Comparison of ENCODE assay signal across 12 mouse cellular contexts in the genomic region with DNA sequence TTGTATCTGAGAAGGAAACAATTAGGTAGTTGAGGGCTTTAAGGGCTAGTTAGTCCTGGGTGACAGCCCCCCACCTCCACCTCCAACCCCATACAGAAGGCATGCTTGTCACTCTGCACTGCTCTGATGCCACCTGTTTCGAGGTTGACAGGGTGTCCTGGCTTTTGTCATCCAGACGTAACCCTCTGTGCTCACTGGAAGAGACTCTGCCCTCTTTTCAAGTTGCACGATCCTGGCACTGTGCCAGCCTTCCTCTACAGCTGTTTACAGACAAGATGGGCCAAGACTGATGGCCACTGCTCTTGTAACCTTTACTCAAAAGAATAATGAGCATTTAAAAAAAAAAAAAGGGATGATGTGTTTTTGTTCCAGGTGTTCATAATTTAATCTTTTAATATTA. TPM values are rescaled to one million over a fixed set of nuclear protein-coding genes. Genes with fewer than 3 reads are reported as not detected.
DNase-seq lines count a peak whose midpoint lies in the region; ATAC-seq and TF ChIP-seq lines count a peak whose summit lies in the region.
"Had no signal": no experiment of that assay in that cellular context is flagged by ENCODE, and none has a peak within 500 bp of the region (broad histone marks: within the 10 kb centered on the region; RNA-seq: fewer than 3 reads in every experiment).

No protein-coding gene starts in this region.

- H3K9ac ChIP-seq in embryonic facial prominence, embryonic 14.5 days (ENCODE audit: low read depth, low read length): no peak overlapping the region
- H3K9ac ChIP-seq in lung, embryonic 14.5 days: no peak overlapping the region
- H3K9ac ChIP-seq: embryonic facial prominence, embryonic 13.5 days; hindbrain, embryonic 15.5 days; lung, embryonic 15.5 days had no signal

- H3K27me3 ChIP-seq in embryonic facial prominence, embryonic 14.5 days (replicated peaks; ENCODE audit: control insufficient read depth, insufficient read depth, low read length): peaks cover 12% of the 10 kb centered on the region; the same call in 1 of the 2 replicates
- H3K27me3 ChIP-seq in embryonic facial prominence, embryonic 10.5 days (replicated peaks; ENCODE audit: low read depth, poor library complexity, severe bottlenecking): peaks cover 30% of the 10 kb centered on the region
- peaks cover 7% of the 10 kb centered on the region; the same call in 1 of the 2 replicates for H3K27me3 ChIP-seq in lung, embryonic 14.5 days (ENCODE audit: insufficient read depth, low read length)
- H3K27me3 ChIP-seq in thymus, adult 2 months (ENCODE audit: control insufficient read depth, insufficient read depth, low read length): no peaks in the 10 kb centered on the region

- WGBS in embryonic facial prominence, embryonic 14.5 days: 38% methylated on average over 3 of the region's 3 CpGs
- WGBS in embryonic facial prominence, embryonic 10.5 days: 81% methylated on average over 3 of the region's 3 CpGs
- WGBS in lung, embryonic 14.5 days: 30% methylated on average over 3 of the region's 3 CpGs
- WGBS in lung, adult 2 months: 14% methylated on average over 3 of the region's 3 CpGs
- WGBS in thymus, adult 2 months: 15% methylated on average over 3 of the region's 3 CpGs

- peak; percentile 68 for DNase-seq in embryonic facial prominence, embryonic 14.5 days (ENCODE audit: low spot score)
- DNase-seq in embryonic facial prominence, embryonic 10.5 days (ENCODE audit: low spot score): no peak
- DNase-seq in lung, embryonic 14.5 days: peak; percentile 73
- no peak for DNase-seq in lung, adult 2 months
- peak; percentile 63 for DNase-seq in heart, postnatal 4 days
- DNase-seq in thymus, adult 2 months: peak; percentile 48
- no peak for DNase-seq in left cerebral cortex, adult 8-10 months (ENCODE audit: low spot score in 2 of 2)
- no peak for DNase-seq in embryo, embryonic 11 days
- DNase-seq: B cell, adult 2 months had no signal

- H3K4me2 ChIP-seq in embryonic facial prominence, embryonic 14.5 days (ENCODE audit: low read depth, low read length): no peak overlapping the region
- no peak overlapping the region for H3K4me2 ChIP-seq in lung, embryonic 14.5 days
- H3K4me2 ChIP-seq: embryonic facial prominence, embryonic 13.5 days; hindbrain, embryonic 15.5 days; lung, embryonic 15.5 days had no signal

- H3K27ac ChIP-seq in embryonic facial prominence, embryonic 14.5 days (replicated peaks; ENCODE audit: low read depth, low read length): no peak overlapping the region
- H3K27ac ChIP-seq in embryonic facial prominence, embryonic 10.5 days (replicated peaks): no peak overlapping the region
- no peak overlapping the region for H3K27ac ChIP-seq in lung, embryonic 14.5 days (ENCODE audit: low read depth)
- no peak overlapping the region for H3K27ac ChIP-seq in thymus, adult 2 months (ENCODE audit: control insufficient read depth, insufficient read depth, low read length)
- H3K27ac ChIP-seq: embryonic facial prominence, embryonic 13.5 days; hindbrain, embryonic 15.5 days; lung, embryonic 15.5 days had no signal

- no peak for TF ChIP-seq CTCF in lung, embryonic 14.5 days (IDR thresholded peaks at IDR 0.05; ENCODE audit: low read depth)
- no peak for TF ChIP-seq CTCF in lung, adult 2 months (IDR thresholded peaks at IDR 0.05; ENCODE audit: insufficient read depth, low read length)
- TF ChIP-seq CTCF in thymus, adult 2 months (IDR thresholded peaks at IDR 0.05; ENCODE audit: borderline replicate concordance, control insufficient read depth, extremely low read depth, insufficient read depth, low read length, poor library complexity): no peak

- H3K4me1 ChIP-seq in embryonic facial prominence, embryonic 14.5 days (ENCODE audit: control insufficient read depth, insufficient read depth, low read length): no peaks in the 10 kb centered on the region
- peaks cover 12% of the 10 kb centered on the region for H3K4me1 ChIP-seq in embryonic facial prominence, embryonic 10.5 days
- no peaks in the 10 kb centered on the region for H3K4me1 ChIP-seq in lung, embryonic 14.5 days (ENCODE audit: insufficient read depth)
- H3K4me1 ChIP-seq in lung, adult 2 months (ENCODE audit: control insufficient read depth, insufficient read depth, low read length): no peaks in the 10 kb centered on the region
- peaks cover 12% of the 10 kb centered on the region for H3K4me1 ChIP-seq in thymus, adult 2 months (replicated peaks; ENCODE audit: control insufficient read depth, insufficient read depth, low read length)

- no peak overlapping the region for H3K4me3 ChIP-seq in embryonic facial prominence, embryonic 14.5 days (ENCODE audit: low read depth, low read length)
- H3K4me3 ChIP-seq in embryonic facial prominence, embryonic 10.5 days: no peak overlapping the region
- no peak overlapping the region for H3K4me3 ChIP-seq in lung, embryonic 14.5 days (ENCODE audit: low read depth, low read length)
- H3K4me3 ChIP-seq in lung, adult 2 months (replicated peaks; ENCODE audit: extremely low read depth, low read depth, low read length): no peak overlapping the region
- H3K4me3 ChIP-seq in thymus, adult 2 months (ENCODE audit: control insufficient read depth, insufficient read depth, low read length): no peak overlapping the region
- H3K4me3 ChIP-seq: embryonic facial prominence, embryonic 13.5 days; hindbrain, embryonic 15.5 days; lung, embryonic 15.5 days had no signal

- peaks cover 58% of the 10 kb centered on the region for H3K36me3 ChIP-seq in embryonic facial prominence, embryonic 14.5 days (ENCODE audit: control insufficient read depth, insufficient read depth, low read length)
- H3K36me3 ChIP-seq in embryonic facial prominence, embryonic 10.5 days (replicated peaks): peaks cover 65% of the 10 kb centered on the region
- H3K36me3 ChIP-seq in lung, embryonic 14.5 days (ENCODE audit: insufficient read depth): peaks cover 56% of the 10 kb centered on the region
- H3K36me3 ChIP-seq in thymus, adult 2 months (ENCODE audit: control insufficient read depth, insufficient read depth, low read length): peaks cover 34% of the 10 kb centered on the region

- no peak for ATAC-seq in embryonic facial prominence, embryonic 14.5 days (ENCODE audit: low read depth)
- no peak for ATAC-seq in lung, embryonic 14.5 days (ENCODE audit: insufficient read depth)

- H3K9me3 ChIP-seq in embryonic facial prominence, embryonic 14.5 days (ENCODE audit: control insufficient read depth, low read length): no peaks in the 10 kb centered on the region
- no peaks in the 10 kb centered on the region for H3K9me3 ChIP-seq in embryonic facial prominence, embryonic 10.5 days
- H3K9me3 ChIP-seq in lung, embryonic 14.5 days (ENCODE audit: low read depth, low read length): no peaks in the 10 kb centered on the region
- H3K9me3 ChIP-seq: embryonic facial prominence, embryonic 13.5 days; hindbrain, embryonic 15.5 days; lung, embryonic 15.5 days had no signal

- TF ChIP-seq POLR2A in lung, adult 2 months (IDR thresholded peaks at IDR 0.05; ENCODE audit: borderline replicate concordance, extremely low read depth, low read depth, low read length): no peak
- no peak for TF ChIP-seq POLR2A in thymus, adult 2 months (IDR thresholded peaks at IDR 0.05; ENCODE audit: control insufficient read depth, extremely low read depth, insufficient read depth, low read length, poor library complexity)

RNA-seq across cellular contexts. Expression of a gene that starts 2.9 kb away (rescaled TPM):
- 2.4 and 4.9 TPM in 2 replicates for polyA plus RNA-seq in embryonic facial prominence, embryonic 14.5 days (2014; fragmentation: Nextera tagmentation; extraction: Ambion mirVana)
- polyA plus RNA-seq in embryonic facial prominence, embryonic 10.5 days (2016; fragmentation: Nextera tagmentation; extraction: Ambion mirVana): 0.75 and 1.1 TPM in 2 replicates
- polyA plus RNA-seq in lung, embryonic 14.5 days (2014; fragmentation: Nextera tagmentation; extraction: Ambion mirVana): 1.3 and 1.5 TPM in 2 replicates
- 2.5 and 2.6 TPM in 2 replicates for polyA plus RNA-seq in lung, adult 2 months (2012; rRNA removed)
- under 1 TPM; 0.21 to 0.70 TPM for total RNA-seq in heart, postnatal 4 days (2021)
- 0.93 and 1.4 TPM in 2 replicates for polyA plus RNA-seq in thymus, adult 2 months (2012; rRNA removed)
- total RNA-seq in left cerebral cortex, adult 8-10 months (2022): 100 to 1,000 TPM; 114 to 128 (median 122) TPM

RNA-seq across cellular contexts. Expression of a gene that starts 22.0 kb away (rescaled TPM):
- 70.4 and 77.2 TPM in 2 replicates for polyA plus RNA-seq in embryonic facial prominence, embryonic 14.5 days (2014; fragmentation: Nextera tagmentation; extraction: Ambion mirVana)
- polyA plus RNA-seq in embryonic facial prominence, embryonic 10.5 days (2016; fragmentation: Nextera tagmentation; extraction: Ambion mirVana): 84.2 and 87.5 TPM in 2 replicates
- polyA plus RNA-seq in lung, embryonic 14.5 days (2014; fragmentation: Nextera tagmentation; extraction: Ambion mirVana): 78.4 and 80.0 TPM in 2 replicates
- 243 and 247 TPM in 2 replicates for polyA plus RNA-seq in lung, adult 2 months (2012; rRNA removed)
- total RNA-seq in heart, postnatal 4 days (2021): 10 to 100 TPM; 35.6 to 47.5 TPM
- polyA plus RNA-seq in thymus, adult 2 months (2012; rRNA removed): 291 and 303 TPM in 2 replicates
- total RNA-seq in left cerebral cortex, adult 8-10 months (2022): 100 to 1,000 TPM; 143 to 180 (median 171) TPM

RNA-seq across cellular contexts. Expression of a gene that starts 34.7 kb away (rescaled TPM):
- polyA plus RNA-seq in embryonic facial prominence, embryonic 14.5 days (2014; fragmentation: Nextera tagmentation; extraction: Ambion mirVana): 59.9 and 63.8 TPM in 2 replicates
- 70.9 and 73.3 TPM in 2 replicates for polyA plus RNA-seq in embryonic facial prominence, embryonic 10.5 days (2016; fragmentation: Nextera tagmentation; extraction: Ambion mirVana)
- polyA plus RNA-seq in lung, embryonic 14.5 days (2014; fragmentation: Nextera tagmentation; extraction: Ambion mirVana): 61.9 and 74.1 TPM in 2 replicates
- polyA plus RNA-seq in lung, adult 2 months (2012; rRNA removed): 56.5 and 63.3 TPM in 2 replicates
- 10 to 100 TPM; 31.6 to 34.4 TPM for total RNA-seq in heart, postnatal 4 days (2021)
- polyA plus RNA-seq in thymus, adult 2 months (2012; rRNA removed): 147 and 200 TPM in 2 replicates
- total RNA-seq in left cerebral cortex, adult 8-10 months (2022): 10 to 100 TPM; 34.5 to 41.4 (median 34.8) TPM

RNA-seq across cellular contexts. Expression of a gene that starts 44.4 kb away (rescaled TPM):
- 50.9 and 54.9 TPM in 2 replicates for polyA plus RNA-seq in embryonic facial prominence, embryonic 14.5 days (2014; fragmentation: Nextera tagmentation; extraction: Ambion mirVana)
- polyA plus RNA-seq in embryonic facial prominence, embryonic 10.5 days (2016; fragmentation: Nextera tagmentation; extraction: Ambion mirVana): 49.4 and 52.2 TPM in 2 replicates
- polyA plus RNA-seq in lung, embryonic 14.5 days (2014; fragmentation: Nextera tagmentation; extraction: Ambion mirVana): 47.4 and 51.4 TPM in 2 replicates
- 87.3 and 90.4 TPM in 2 replicates for polyA plus RNA-seq in lung, adult 2 months (2012; rRNA removed)
- 10 to 100 TPM; 17.5 to 20.9 TPM for total RNA-seq in heart, postnatal 4 days (2021)
- 139 and 141 TPM in 2 replicates for polyA plus RNA-seq in thymus, adult 2 months (2012; rRNA removed)
- 10 to 100 TPM; 40.2 to 45.3 (median 44.4) TPM for total RNA-seq in left cerebral cortex, adult 8-10 months (2022)

Comparison
In these comparisons a context has a peak if more than half of its experiments do, and no peak if none do; other contexts are left out.
1. DNase-seq: peak in embryonic facial prominence, embryonic 14.5 days (single experiment), lung, embryonic 14.5 days (single experiment), heart, postnatal 4 days (single experiment) and thymus, adult 2 months (single experiment); none in embryonic facial prominence, embryonic 10.5 days (single experiment), lung, adult 2 months (single experiment), left cerebral cortex, adult 8-10 months (0 of 2) and embryo, embryonic 11 days (single experiment).